Mouse (Mus musculus): ENCODE measurements around the gene Mfap1a. TPM values are rescaled to one million over a fixed set of nuclear protein-coding genes. Genes with fewer than 3 reads are reported as not detected.

Mfap1a gene
- polyA plus RNA-seq, 1 experiment from 2014 or later = 10.1 TPM

GRCm38 (mm10) chr2:121460071-121460470 is 46.4 kb downstream of the Mfap1a start:
- Histone ChIP-seq H3K9me3 (ENCODE audit: control insufficient read depth) (no peaks in the 10 kb centered on the region), H3K9ac (ENCODE audit: low read depth, low read length) (no peak overlapping the region), H3K36me3 (ENCODE audit: control insufficient read depth, insufficient read depth) (peaks cover 5% of the 10 kb centered on the region; the same call in 1 of the 2 replicates), H3K4me3 (ENCODE audit: low read depth, low read length) (no peak overlapping the region), H3K27me3 (replicated peaks; ENCODE audit: control insufficient read depth, insufficient read depth, low read length) (no peaks in the 10 kb centered on the region), H3K27ac (ENCODE audit: low read depth, low read length) (no peak overlapping the region), H3K4me2 (replicated peaks; ENCODE audit: low read depth) (no peak overlapping the region), H3K4me1 (replicated peaks; ENCODE audit: control insufficient read depth, insufficient read depth, low read length) (0 out of 2 replicates have a peak, but pooled peaks cover 8% of the 10 kb centered on the region)
- TF ChIP-seq CTCF (IDR thresholded peaks at IDR 0.05; ENCODE audit: low read depth) = no peak
- 46% methylated on average over 2 of the region's 2 CpGs for WGBS
- no peak for ATAC-seq

GRCm38 (mm10) chr2:121456692-121457642 is 49.5 kb downstream of the Mfap1a start, which contains the start of gene Serinc4:
Gene Serinc4, minus strand, starts transcription at chr2:121456781.
- peak within 1 kb of the TSS; percentile 81 for H3K27ac ChIP-seq (ENCODE audit: low read depth, low read length)
- no peaks in the 10 kb centered on the region for H3K9me3 ChIP-seq (ENCODE audit: control insufficient read depth)
- WGBS = 2% methylated on average over 41 of the region's 41 CpGs
- no peak for TF ChIP-seq CTCF (IDR thresholded peaks at IDR 0.05; ENCODE audit: low read depth)
- peak within 1 kb of the TSS; percentile 72 for H3K9ac ChIP-seq (ENCODE audit: low read depth, low read length)
- no peaks in the 10 kb centered on the region for H3K27me3 ChIP-seq (replicated peaks; ENCODE audit: control insufficient read depth, insufficient read depth, low read length)
- H3K4me1 ChIP-seq (replicated peaks; ENCODE audit: control insufficient read depth, insufficient read depth, low read length) = 0 out of 2 replicates have a peak, but pooled peaks cover 8% of the 10 kb centered on the region
- peak; percentile 87 for ATAC-seq
- peak within 1 kb of the TSS; percentile 74 for H3K4me3 ChIP-seq (ENCODE audit: low read depth, low read length)
- peaks cover 23% of the 10 kb centered on the region for H3K36me3 ChIP-seq (ENCODE audit: control insufficient read depth, insufficient read depth)
- peak within 1 kb of the TSS; percentile 76 for H3K4me2 ChIP-seq (replicated peaks; ENCODE audit: low read depth)

- ATAC-seq = no peak
- Histone ChIP-seq H3K27ac (ENCODE audit: low read depth, low read length) (no peak overlapping the region), H3K36me3 (ENCODE audit: control insufficient read depth, insufficient read depth) (peaks cover 28% of the 10 kb centered on the region), H3K4me1 (replicated peaks; ENCODE audit: control insufficient read depth, insufficient read depth, low read length) (0 out of 2 replicates have a peak, but pooled peaks cover 8% of the 10 kb centered on the region), H3K4me3 (ENCODE audit: low read depth, low read length) (no peak overlapping the region), H3K9ac (ENCODE audit: low read depth, low read length) (no peak overlapping the region), H3K4me2 (replicated peaks; ENCODE audit: low read depth) (no peak overlapping the region), H3K27me3 (replicated peaks; ENCODE audit: control insufficient read depth, insufficient read depth, low read length) (no peaks in the 10 kb centered on the region), H3K9me3 (ENCODE audit: control insufficient read depth) (no peaks in the 10 kb centered on the region)
- TF ChIP-seq CTCF (IDR thresholded peaks at IDR 0.05; ENCODE audit: low read depth) = no peak
- WGBS = 82% methylated on average over 5 of the region's 5 CpGs
Measured at GRCm38 (mm10) chr2:121455534-121455933, 50.9 kb downstream of the Mfap1a start.

- Histone ChIP-seq H3K27me3 (replicated peaks; ENCODE audit: control insufficient read depth, insufficient read depth, low read length) (no peaks in the 10 kb centered on the region), H3K27ac (ENCODE audit: low read depth, low read length) (no peak overlapping the region), H3K9ac (ENCODE audit: low read depth, low read length) (no peak overlapping the region), H3K4me3 (ENCODE audit: low read depth, low read length) (no peak overlapping the region), H3K4me1 (replicated peaks; ENCODE audit: control insufficient read depth, insufficient read depth, low read length) (0 out of 2 replicates have a peak, but pooled peaks cover 8% of the 10 kb centered on the region), H3K4me2 (replicated peaks; ENCODE audit: low read depth) (no peak overlapping the region), H3K9me3 (ENCODE audit: control insufficient read depth) (no peaks in the 10 kb centered on the region), H3K36me3 (ENCODE audit: control insufficient read depth, insufficient read depth) (peaks cover 28% of the 10 kb centered on the region)
- WGBS = 88% methylated on average over 6 of the region's 6 CpGs
- no peak for TF ChIP-seq CTCF (IDR thresholded peaks at IDR 0.05; ENCODE audit: low read depth)
- ATAC-seq = no peak
Measured at GRCm38 (mm10) chr2:121453917-121454316, 52.5 kb downstream of the Mfap1a start.

GRCm38 (mm10) chr2:121452990-121453389 is 53.5 kb downstream of the Mfap1a start, which contains the start of gene Hypk:
Gene Hypk, plus strand, starts transcription at chr2:121453290.
- ATAC-seq = no peak
- Histone ChIP-seq H3K4me3 (ENCODE audit: low read depth, low read length) (no peak within 1 kb of the TSS), H3K36me3 (ENCODE audit: control insufficient read depth, insufficient read depth) (peaks cover 23% of the 10 kb centered on the region), H3K9ac (ENCODE audit: low read depth, low read length) (no peak within 1 kb of the TSS), H3K4me2 (replicated peaks; ENCODE audit: low read depth) (no peak within 1 kb of the TSS), H3K4me1 (replicated peaks; ENCODE audit: control insufficient read depth, insufficient read depth, low read length) (0 out of 2 replicates have a peak, but pooled peaks cover 5% of the 10 kb centered on the region), H3K27ac (ENCODE audit: low read depth, low read length) (no peak within 1 kb of the TSS; the same call in 1 of the 2 replicates), H3K27me3 (replicated peaks; ENCODE audit: control insufficient read depth, insufficient read depth, low read length) (no peaks in the 10 kb centered on the region), H3K9me3 (ENCODE audit: control insufficient read depth) (no peaks in the 10 kb centered on the region)
- WGBS = 69% methylated on average over 4 of the region's 4 CpGs
- no peak for TF ChIP-seq CTCF (IDR thresholded peaks at IDR 0.05; ENCODE audit: low read depth)

- Histone ChIP-seq H3K4me2 (replicated peaks; ENCODE audit: low read depth) (no peak overlapping the region), H3K27ac (ENCODE audit: low read depth, low read length) (no peak overlapping the region; the same call in 1 of the 2 replicates), H3K4me3 (ENCODE audit: low read depth, low read length) (no peak overlapping the region), H3K4me1 (replicated peaks; ENCODE audit: control insufficient read depth, insufficient read depth, low read length) (0 out of 2 replicates have a peak, but pooled peaks cover 2% of the 10 kb centered on the region), H3K9me3 (ENCODE audit: control insufficient read depth) (no peaks in the 10 kb centered on the region), H3K9ac (ENCODE audit: low read depth, low read length) (no peak overlapping the region), H3K36me3 (ENCODE audit: control insufficient read depth, insufficient read depth) (peaks cover 23% of the 10 kb centered on the region), H3K27me3 (replicated peaks; ENCODE audit: control insufficient read depth, insufficient read depth, low read length) (no peaks in the 10 kb centered on the region)
- no peak for ATAC-seq
- TF ChIP-seq CTCF (IDR thresholded peaks at IDR 0.05; ENCODE audit: low read depth) = no peak
- 69% methylated on average over 4 of the region's 4 CpGs for WGBS
Measured at GRCm38 (mm10) chr2:121452361-121452760, 54.1 kb downstream of the Mfap1a start.
